Mouse (Mus musculus) ES-E14 (cell line): ENCODE measurements around the gene Atp5e.

Source experiments
- CHD2 ChIP-seq: IDR thresholded peaks from 2 replicates; pipeline ENCODE4 v1.6.1; 2014; ENCODE audit warnings: mild to moderate bottlenecking, low read depth, low read length, inconsistent platforms
- HCFC1 ChIP-seq: IDR thresholded peaks from 2 replicates; pipeline ENCODE4 v1.6.1; 2012; ENCODE audit warnings: low read length, inconsistent platforms, borderline replicate concordance; ENCODE audit not compliant: insufficient read depth
- MAFK ChIP-seq: IDR thresholded peaks from 2 replicates; pipeline ENCODE4 v1.6.1; 2014; ENCODE audit warnings: mild to moderate bottlenecking, low read depth, low read length, inconsistent platforms; ENCODE audit not compliant: insufficient read depth
- ZC3H11A ChIP-seq: IDR thresholded peaks from 2 replicates; pipeline ENCODE4 v1.6.1; 2012; ENCODE audit warnings: low read depth, mild to moderate bottlenecking, inconsistent platforms, low read length, borderline replicate concordance
- ZNF384 ChIP-seq: IDR thresholded peaks from 2 replicates; pipeline ENCODE4 v1.6.1; 2012; ENCODE audit warnings: low read depth, low read length, inconsistent platforms

DNA sequence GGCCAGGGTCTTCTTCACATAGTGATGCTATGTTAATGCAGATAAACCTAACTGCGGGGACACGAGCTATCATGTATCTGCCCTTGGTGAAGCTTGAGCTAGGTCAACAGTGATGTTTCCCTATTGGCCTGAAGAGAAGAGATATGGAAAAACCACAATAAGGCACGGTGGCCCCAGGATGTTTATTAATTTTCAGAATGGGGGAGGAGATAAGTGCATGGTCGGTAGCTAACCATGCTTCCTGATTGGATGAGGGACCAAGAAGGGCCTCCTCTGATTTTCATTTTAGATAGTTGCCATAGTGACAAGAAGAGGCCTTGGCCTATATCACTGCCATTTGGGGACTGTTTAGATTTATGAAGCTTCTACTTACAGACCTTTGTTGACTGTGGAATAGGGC, 6.4 kb upstream of the Atp5e start:
- TF ChIP-seq ZC3H11A (no peak), MAFK (no peak), CHD2 (no peak), ZNF384 (no peak), HCFC1 (no peak)
